ENCODE assay signal across 18 mouse cellular contexts in genomic region chr16:83326826-83327225, GRCm38 (mm10).
DNase-seq lines count a peak whose midpoint lies in the region; ATAC-seq lines count a peak whose summit lies in the region.
"Had no signal": no experiment of that assay in that cellular context is flagged by ENCODE, and none has a peak within 500 bp of the region (broad histone marks: within the 10 kb centered on the region; RNA-seq: fewer than 3 reads in every experiment).

No protein-coding gene starts in this region.

- peak; percentile 68 for ATAC-seq in cerebellum, adult (ENCODE audit: insufficient number of reproducible peaks, low FRiP score, low TSS enrichment)
- no peak for ATAC-seq in megakaryocyte-erythroid progenitor cell, adult 5-6 weeks (replicated peaks; ENCODE audit: low FRiP score, low TSS enrichment, poor library complexity, severe bottlenecking)
- ATAC-seq: CD4-positive, CD25-positive, alpha-beta regulatory T cell, adult 4 months; forebrain, embryonic 13.5 days; forebrain, postnatal 0 days; hindbrain, embryonic 16.5 days had no signal

- DNase-seq in cerebellum, postnatal 4 days (ENCODE audit: low spot score in 2 of 2): no peak
- DNase-seq in cerebellum, postnatal 14 days: peak; percentile 3 to 43
- DNase-seq in cerebellum, adult 11-12 months: no peak
- peak; percentile 13 for DNase-seq in left cerebral cortex, postnatal 4 days
- no peak for DNase-seq in left cerebral cortex, adult 9 months (ENCODE audit: low spot score in 2 of 2)
- DNase-seq in brain, adult 2 months (ENCODE audit: low read depth, low spot score): peak; percentile 16
- DNase-seq: adrenal gland, adult 8-10 months; adrenal gland, postnatal 36 days; B cell, adult 2 months; forebrain, postnatal 0 days; gastrocnemius, postnatal 14 days; heart, postnatal 36 days; kidney, adult 11 months had no signal

- intact Hi-C loops in left cerebral cortex, postnatal 4 days (cut with DNase I): no loop called here

Comparison
In these comparisons a context has a peak if more than half of its experiments do, and no peak if none do; other contexts are left out.
1. DNase-seq: peak in cerebellum, postnatal 14 days (2 of 2), left cerebral cortex, postnatal 4 days (single experiment) and brain, adult 2 months (single experiment); none in cerebellum, postnatal 4 days (0 of 2), cerebellum, adult 11-12 months (single experiment) and left cerebral cortex, adult 9 months (0 of 2).